Mouse (Mus musculus) brain, embryonic 18.5 days (tissue): Measurements from ENCODE around the gene Cep55.

Source experiments
- DNase-seq: peaks from one replicate; pipeline ENCODE4 v3.0.0-alpha.2; 2012; ENCODE audit warnings: low read depth, low spot score

Cep55 gene

DNA sequence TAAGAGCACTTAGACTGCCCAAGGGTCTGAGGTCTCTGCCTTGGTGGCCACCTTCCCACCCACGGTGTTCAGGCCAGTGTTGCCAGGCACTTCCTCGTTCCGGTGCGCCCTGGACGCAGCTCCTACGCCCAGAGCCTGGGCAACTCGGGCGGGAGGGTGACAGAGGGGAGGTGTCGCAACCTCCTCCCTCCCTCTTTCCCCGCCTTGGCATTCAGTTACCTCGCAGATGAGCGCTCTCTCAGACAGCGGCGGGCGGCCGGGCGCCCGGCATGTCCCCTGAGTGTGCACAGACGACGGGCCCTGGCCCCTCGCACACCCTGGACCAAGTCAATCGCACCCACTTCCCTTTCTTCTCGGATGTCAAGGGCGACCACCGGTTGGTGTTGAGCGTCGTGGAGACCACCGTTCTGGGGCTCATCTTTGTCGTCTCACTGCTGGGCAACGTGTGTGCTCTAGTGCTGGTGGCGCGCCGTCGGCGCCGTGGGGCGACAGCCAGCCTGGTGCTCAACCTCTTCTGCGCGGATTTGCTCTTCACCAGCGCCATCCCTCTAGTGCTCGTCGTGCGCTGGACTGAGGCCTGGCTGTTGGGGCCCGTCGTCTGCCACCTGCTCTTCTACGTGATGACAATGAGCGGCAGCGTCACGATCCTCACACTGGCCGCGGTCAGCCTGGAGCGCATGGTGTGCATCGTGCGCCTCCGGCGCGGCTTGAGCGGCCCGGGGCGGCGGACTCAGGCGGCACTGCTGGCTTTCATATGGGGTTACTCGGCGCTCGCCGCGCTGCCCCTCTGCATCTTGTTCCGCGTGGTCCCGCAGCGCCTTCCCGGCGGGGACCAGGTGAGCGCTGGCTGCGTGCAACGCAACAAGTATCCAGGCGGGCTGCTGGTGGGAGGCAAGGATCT lies 42.3 kb downstream of the Cep55 start, which contains the start of gene Ffar4:
Gene Ffar4 (plus strand): TSS at position 214 of the 901 bp plus-strand sequence.
- DNase-seq = no peak

DNA sequence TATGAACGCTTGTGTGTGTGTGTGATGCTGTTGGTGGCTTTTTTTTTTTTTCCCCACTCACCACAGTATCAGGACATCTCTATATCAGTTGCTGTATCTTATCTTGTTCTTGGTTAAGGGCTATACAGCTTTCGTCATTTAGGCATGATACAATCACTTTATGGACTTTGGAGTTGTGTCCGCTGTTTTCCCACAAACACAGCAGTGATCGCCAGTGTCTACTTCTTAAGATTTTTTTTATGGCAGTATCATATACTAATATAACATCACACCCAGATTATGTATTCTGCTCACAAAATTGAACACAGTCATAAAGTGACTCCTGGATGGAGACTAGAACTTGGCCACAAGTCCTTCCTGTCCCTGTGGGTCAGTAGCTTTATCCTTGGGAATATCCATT lies 53.1 kb downstream of the Cep55 start:
- no peak for DNase-seq

DNA sequence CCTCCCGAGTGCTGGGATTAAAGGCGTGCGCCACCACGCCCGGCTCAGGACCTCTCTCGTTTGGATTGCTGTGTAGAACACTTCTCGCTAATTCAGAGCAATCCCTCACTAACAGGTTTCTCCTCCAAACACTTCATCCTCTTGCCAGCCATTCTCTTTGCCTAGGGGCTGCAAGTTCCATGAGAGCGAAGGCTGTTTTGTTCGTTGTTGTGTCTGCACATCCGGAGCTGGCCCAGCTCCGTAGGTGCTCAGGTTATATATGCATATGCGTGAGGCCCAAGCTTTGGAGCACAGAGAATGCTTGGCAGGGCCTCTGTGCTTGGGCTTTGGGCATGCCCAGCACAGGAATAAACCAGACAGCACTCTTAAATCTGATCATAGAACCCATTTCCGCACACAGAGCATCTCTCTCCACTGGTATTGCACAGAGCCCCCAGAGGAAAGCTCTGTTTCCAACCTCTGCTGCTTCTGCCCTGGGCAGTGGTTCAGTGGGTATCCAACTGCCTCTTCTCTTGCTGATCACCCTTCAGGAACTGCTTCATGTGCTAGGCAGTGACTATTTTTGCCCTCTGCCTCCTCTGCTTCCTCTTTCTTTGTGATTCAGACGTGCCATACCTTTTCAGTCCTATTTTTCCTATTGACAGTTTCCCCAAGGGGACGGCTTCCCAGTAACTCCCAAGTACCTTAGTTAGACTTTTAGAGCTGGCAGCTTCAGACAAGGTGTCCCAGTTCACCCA lies 54.9 kb downstream of the Cep55 start:
- DNase-seq = no peak

DNA sequence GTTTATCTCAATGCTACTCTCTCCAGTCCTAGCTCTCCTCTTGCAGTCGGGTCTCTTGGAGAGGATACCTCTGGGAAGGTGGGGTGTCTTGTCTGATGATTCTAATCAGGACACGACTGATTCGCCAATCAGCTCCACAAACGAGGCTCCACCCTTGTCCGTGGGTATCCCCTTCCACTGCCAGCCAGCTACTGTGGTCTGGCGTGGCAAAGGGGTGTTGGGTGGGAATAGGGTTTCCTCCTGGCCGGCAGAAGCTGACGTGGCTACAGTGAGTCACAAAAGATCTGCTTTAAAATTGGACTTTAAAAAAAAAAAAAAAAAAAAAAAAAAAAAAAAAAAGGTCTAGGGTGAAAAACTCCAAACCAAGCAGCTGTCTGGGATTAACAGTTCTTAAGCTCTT lies 56.2 kb downstream of the Cep55 start:
- no peak for DNase-seq

DNA sequence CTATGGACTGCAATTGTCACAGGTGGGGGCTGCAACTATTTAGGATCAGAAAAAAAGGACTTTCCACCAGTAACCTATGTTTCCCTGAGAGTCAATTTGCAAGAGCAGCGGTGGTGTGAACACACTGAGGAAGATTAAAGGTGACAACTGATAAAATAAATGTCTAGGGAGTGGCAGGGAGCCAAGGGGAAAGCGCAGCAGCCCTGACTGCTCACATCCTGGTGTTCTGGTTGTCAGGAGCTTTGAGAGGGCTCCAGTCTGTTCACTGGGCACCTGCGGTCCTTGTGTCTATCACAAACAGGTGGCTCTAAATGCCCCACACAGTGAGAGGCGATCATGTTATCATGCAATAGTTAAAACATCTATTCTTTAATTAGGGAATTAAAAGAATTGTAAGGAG lies 57.8 kb downstream of the Cep55 start:
- no peak for DNase-seq

DNA sequence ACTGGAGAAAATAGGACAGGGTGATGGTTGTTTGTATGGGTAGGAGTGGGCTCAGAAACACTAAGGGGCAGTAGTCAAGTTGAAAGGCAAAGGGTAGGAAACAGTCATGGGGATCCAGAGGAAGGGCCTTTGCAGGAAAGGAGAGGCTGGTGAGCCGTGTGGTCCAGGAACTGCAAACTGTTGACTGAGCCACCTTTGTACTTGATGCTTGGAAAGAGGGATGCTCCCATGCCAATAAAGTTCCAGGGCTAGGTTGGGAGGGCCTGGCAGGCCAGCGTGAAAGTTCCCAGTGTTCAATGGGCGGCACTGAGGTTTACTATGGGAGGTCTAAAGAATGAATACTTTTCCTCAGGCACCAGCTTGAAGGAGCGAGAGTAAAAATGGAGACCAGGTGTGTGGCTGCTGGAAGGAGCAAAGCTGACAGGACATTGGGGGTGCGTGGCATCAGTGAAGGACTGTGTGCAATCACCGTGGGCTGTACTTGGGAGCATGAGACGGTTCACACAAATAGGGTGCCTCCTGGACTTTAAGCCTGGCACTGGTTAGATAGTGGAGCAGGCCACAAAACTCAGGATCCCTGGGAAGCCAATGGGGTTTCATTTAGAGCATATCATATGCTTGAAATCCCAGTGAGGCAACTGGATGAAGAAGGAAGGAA lies 60.2 kb downstream of the Cep55 start:
- no peak for DNase-seq

DNA sequence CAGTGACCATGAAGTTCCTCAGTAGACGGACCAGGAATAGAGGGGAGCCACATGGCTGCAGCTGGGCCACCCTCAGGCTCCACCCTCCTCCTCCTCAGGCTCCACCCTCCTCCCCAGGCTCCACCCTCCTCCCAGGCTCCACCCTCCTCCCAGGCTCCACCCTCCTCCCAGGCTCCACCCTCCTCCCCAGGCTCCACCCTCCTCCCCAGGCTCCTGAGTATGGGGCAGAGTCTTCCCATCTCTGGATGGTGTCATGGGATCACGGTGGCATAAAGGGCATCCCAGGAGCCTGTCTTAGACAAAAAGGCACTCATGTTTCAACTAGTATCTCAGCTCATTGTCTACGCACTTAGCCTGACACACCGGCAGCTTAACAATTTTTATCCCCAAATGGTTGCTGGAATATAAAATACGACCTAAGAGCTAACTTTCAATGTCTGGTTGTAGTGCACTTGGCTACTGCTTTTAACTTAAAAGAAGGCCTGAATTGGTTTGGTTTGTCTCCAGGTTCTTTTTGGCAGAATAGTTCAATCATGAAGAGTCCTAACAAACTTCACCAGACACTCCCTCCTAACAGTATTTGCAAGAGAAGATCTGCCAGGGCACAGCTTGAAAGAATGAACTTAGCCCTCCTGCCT lies 65.4 kb downstream of the Cep55 start:
- no peak for DNase-seq

DNA sequence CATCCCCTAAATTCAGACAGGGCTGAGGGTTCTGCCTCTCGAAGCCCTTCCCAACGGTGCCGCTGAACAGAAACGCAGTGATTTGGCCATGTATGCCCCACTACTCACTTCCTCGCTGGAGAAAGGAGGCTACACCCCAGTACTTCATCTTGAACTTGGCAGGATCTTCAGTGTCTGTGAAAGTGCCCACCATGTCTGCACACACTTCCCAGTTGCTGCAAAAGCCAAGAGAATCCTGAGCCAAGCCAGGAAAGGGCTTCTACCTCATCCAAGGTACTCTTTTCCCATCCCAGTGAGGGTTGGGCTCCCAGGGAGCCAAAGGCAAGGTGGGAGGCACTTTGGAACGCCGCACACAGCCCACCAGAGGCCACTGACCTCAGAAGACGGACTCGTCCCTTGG lies 69.1 kb downstream of the Cep55 start:
- no peak for DNase-seq
